Mouse (Mus musculus) urinary bladder, postnatal 14 days (tissue): ENCODE results near the gene Bin2.
"Not testable (repeated sequence)": the region's sequence is repeated elsewhere in the genome, so short reads cannot be mapped to it uniquely, and the experiment has no call there.

Source experiments
- DNase-seq: peaks from one replicate; pipeline ENCODE4 v3.0.0; 2021; ENCODE audit warnings: low spot score

Bin2 gene

GRCm38 (mm10) chr15:100615825-100616220 lies 53.5 kb downstream of the Bin2 start:
- DNase-seq = peak; percentile 94

GRCm38 (mm10) chr15:100614996-100615824 lies 54.1 kb downstream of the Bin2 start, which contains the start of gene Dazap2:
Dazap2 (plus strand) TSS chr15:100615349.
- peak; percentile 99 for DNase-seq

GRCm38 (mm10) chr15:100614218-100614995 lies 54.9 kb downstream of the Bin2 start:
- no peak for DNase-seq

GRCm38 (mm10) chr15:100613584-100613983 lies 55.8 kb downstream of the Bin2 start:
- peak; percentile 77 for DNase-seq

GRCm38 (mm10) chr15:100612432-100612831 lies 56.9 kb downstream of the Bin2 start:
- DNase-seq = no peak

- DNase-seq = no peak
Observed at GRCm38 (mm10) chr15:100611951-100612350, 57.4 kb downstream of the Bin2 start.

GRCm38 (mm10) chr15:100606677-100607076 lies 62.7 kb downstream of the Bin2 start:
- not testable (repeated sequence) for DNase-seq

GRCm38 (mm10) chr15:100601669-100602068 lies 67.7 kb downstream of the Bin2 start:
- no peak for DNase-seq

GRCm38 (mm10) chr15:100600696-100601272 lies 68.6 kb downstream of the Bin2 start:
- no peak for DNase-seq

GRCm38 (mm10) chr15:100600047-100600695 lies 69.2 kb downstream of the Bin2 start:
- DNase-seq = peak; percentile 75

GRCm38 (mm10) chr15:100599276-100600046 lies 69.9 kb downstream of the Bin2 start, which contains the start of gene Pou6f1:
Pou6f1 (minus strand) TSS chr15:100599984.
- peak; percentile 40 for DNase-seq

- peak; percentile 44 for DNase-seq
Observed at GRCm38 (mm10) chr15:100598883-100599275, 70.5 kb downstream of the Bin2 start.

- DNase-seq = no peak
Observed at GRCm38 (mm10) chr15:100598287-100598882, 71.0 kb downstream of the Bin2 start.

- DNase-seq = no peak
Observed at GRCm38 (mm10) chr15:100592817-100593216, 76.5 kb downstream of the Bin2 start.
